Mouse (Mus musculus) liver, embryonic 14.5 days (tissue): ENCODE data around the gene Spata31d1b. TPM values are rescaled to one million over a fixed set of nuclear protein-coding genes. Genes with fewer than 3 reads are reported as not detected.
A peak's percentile ranks its signal among the peaks of the same experiment; 100 is the strongest.
"Not testable (repeated sequence)": the region's sequence is repeated elsewhere in the genome, so short reads cannot be mapped to it uniquely, and the experiment has no call there.

Experiments used
- ATAC-seq: fragments of 200-750 bp; cut with Nextera tagmentation; 2 replicates; pipeline ENCODE4 v1.8.0; 2017; ENCODE audit warnings: moderate number of reproducible peaks, mild to moderate bottlenecking, moderate library complexity; ENCODE audit not compliant: insufficient read depth
- DNase-seq, 3 experiments: peaks; one replicate each; pipeline ENCODE4 v3.0.0-alpha.2; 2012 to 2013; ENCODE audit warnings: low read depth in 3 of 3, low spot score in 3 of 3
- H3K27ac ChIP-seq: fragments of 300-500 bp; sonication (generic); 2 replicates; pipeline ENCODE4 v1.5.1; 2014; ENCODE audit warnings: moderate library complexity, mild to moderate bottlenecking, control low read depth, inconsistent platforms
- H3K27me3 ChIP-seq: fragments of 300-500 bp; sonication (generic); 2 replicates; pipeline ENCODE4 v1.6.1; 2014; ENCODE audit warnings: mild to moderate bottlenecking, low read length, moderate library complexity; ENCODE audit not compliant: control insufficient read depth, insufficient read depth
- H3K36me3 ChIP-seq: fragments of 300-500 bp; sonication (generic); replicated peaks from 2 replicates; pipeline ENCODE4 v1.6.1; 2014; ENCODE audit warnings: low read depth; ENCODE audit not compliant: control insufficient read depth, insufficient read depth
- H3K4me1 ChIP-seq, 2 experiments: fragments of 200-500 bp in 1 of 2; fragments of 300-500 bp in 1 of 2; sonication (generic) in 1 of 2; replicated peaks; 2 replicates each; pipeline ENCODE4 v1.6.1; 2012 to 2014; ENCODE audit warnings: antibody characterized with exemption in 1 of 2, inconsistent platforms in 1 of 2, low read length in 1 of 2; ENCODE audit not compliant: control insufficient read depth in 2 of 2, insufficient read depth in 2 of 2
- H3K4me2 ChIP-seq: fragments of 300-500 bp; sonication (generic); 2 replicates; pipeline ENCODE4 v1.6.1; 2014; ENCODE audit warnings: low read depth, mild to moderate bottlenecking, control low read depth, moderate library complexity
- H3K4me3 ChIP-seq, 2 experiments: fragments of 200-500 bp in 1 of 2; fragments of 300-500 bp in 1 of 2; sonication (generic) in 1 of 2; 2 replicates each; pipeline ENCODE4 v1.5.1; 2012 to 2014; ENCODE audit warnings: low read depth in 2 of 2, low read length in 2 of 2, mild to moderate bottlenecking in 2 of 2, control low read depth in 1 of 2, inconsistent platforms in 1 of 2, moderate library complexity in 1 of 2; ENCODE audit not compliant: insufficient read depth in 1 of 2
- H3K9ac ChIP-seq: fragments of 300-500 bp; sonication (generic); replicated peaks from 2 replicates; pipeline ENCODE4 v1.6.1; 2014; ENCODE audit warnings: mild to moderate bottlenecking, control low read depth, moderate library complexity
- H3K9me3 ChIP-seq: fragments of 300-500 bp; sonication (generic); 2 replicates; pipeline ENCODE4 v1.6.1; 2016; ENCODE audit warnings: low read length, mixed read lengths; ENCODE audit not compliant: control insufficient read depth
- CTCF ChIP-seq: IDR thresholded peaks from 2 replicates; pipeline ENCODE4 v1.5.1; 2016; ENCODE audit warnings: antibody characterized with exemption, low read depth, control low read depth
- EP300 ChIP-seq: IDR thresholded peaks from 2 replicates; pipeline ENCODE4 v1.6.1; 2016; ENCODE audit warnings: antibody characterized with exemption, low read depth
- WGBS: fragments of 180-500 bp; shearing (Covaris S2); extraction: QIAGEN DNeasy Blood & Tissue Kit; methylation state at CpG from one replicate; pipeline ENCODE4 v1.1.7; 2014; ENCODE audit not compliant: insufficient replicate concordance; 5-methylcytosine and 5-hydroxymethylcytosine counted together
- polyA plus RNA-seq, 2 experiments: library from polyadenylated mRNA; depleted of rRNA in 1 of 2; stranded (reverse) in 1 of 2; unstranded in 1 of 2; fragments of >200 nt; fragmentation: Nextera tagmentation in 1 of 2; extraction: Ambion mirVana in 1 of 2; gene quantifications; 2 replicates each; pipeline versions ENCODE4 v1.2.1 to v1.2.3; 2012 to 2014

The Spata31d1b gene
- polyA plus RNA-seq (2012; rRNA removed) (not detected in 2 replicates), polyA plus RNA-seq (2014; fragmentation: Nextera tagmentation; extraction: Ambion mirVana) (not detected in 2 replicates)

DNA sequence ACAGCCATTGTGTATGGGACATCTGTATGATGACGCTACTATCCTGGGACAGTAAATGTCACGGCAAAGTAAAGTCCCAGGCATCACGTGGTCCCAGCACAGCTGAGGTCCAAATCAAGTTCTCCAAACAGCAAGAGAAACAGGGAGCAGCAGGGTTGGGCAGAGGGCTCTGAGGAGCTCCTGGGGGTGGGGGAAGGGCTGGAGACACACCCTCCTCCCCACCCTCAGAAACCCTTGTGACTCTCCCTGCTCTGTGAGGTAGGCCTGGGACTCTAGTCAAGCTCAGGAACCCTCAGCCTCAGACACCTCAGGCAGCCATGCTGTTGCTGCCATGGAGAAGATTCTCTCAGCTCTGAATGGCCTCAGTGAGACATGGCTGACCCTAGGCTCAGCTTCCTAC, at the start of gene Spata31d1b:
TSS of gene Spata31d1b (plus strand) at position 301 of the 400 bp plus-strand sequence.
- H3K9me3 ChIP-seq, H3K27ac ChIP-seq, H3K4me3 ChIP-seq, H3K4me2 ChIP-seq, H3K27me3 ChIP-seq, ATAC-seq, DNase-seq, H3K9ac ChIP-seq, H3K36me3 ChIP-seq: not testable (repeated sequence)
- peaks cover 0 to 13% of the 10 kb centered on the region in 2 experiments; a peak in 1 of 4 replicates for H3K4me1 ChIP-seq
- WGBS = 70% methylated on average over 3 of the region's 3 CpGs

GRCm38 (mm10) chr13:59663939-59664712, 48.0 kb upstream of the Spata31d1b start:
- Histone ChIP-seq H3K9ac (no peak overlapping the region), H3K4me3 (no peak overlapping the region)
- WGBS = 89% methylated on average over 19 of the region's 19 CpGs

DNA sequence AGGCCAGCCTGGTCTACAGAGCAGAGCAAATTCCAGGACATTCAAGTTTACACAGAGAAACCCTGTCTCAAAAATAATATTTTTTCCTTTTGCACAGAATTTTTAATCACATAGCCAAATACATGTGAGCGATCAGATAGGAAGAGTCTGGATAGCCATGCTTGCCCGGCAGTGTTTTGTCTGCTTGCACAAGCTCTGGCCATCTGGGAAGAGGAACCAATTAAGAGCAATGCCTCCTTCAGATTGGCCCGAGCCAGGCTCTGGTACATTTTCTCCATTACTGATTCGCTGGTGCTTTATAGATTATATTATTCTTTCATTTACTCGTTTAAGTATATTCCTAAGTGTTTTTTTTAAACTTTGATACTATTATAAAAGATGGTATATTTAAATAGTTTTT, 44.3 kb upstream of the Spata31d1b start:
- Histone ChIP-seq H3K27ac (peak overlapping the region; percentile 11; the same call in 1 of the 2 replicates), H3K9me3 (no peaks in the 10 kb centered on the region), H3K4me3 (no peak overlapping the region), H3K4me2 (no peak overlapping the region; the same call in 1 of the 2 replicates), H3K9ac (no peak overlapping the region), H3K36me3 (peaks cover 26% of the 10 kb centered on the region), H3K27me3 (no peaks in the 10 kb centered on the region), H3K4me1 (peaks cover 26 to 38% of the 10 kb centered on the region in 2 experiments)
- no peak for TF ChIP-seq EP300
- no peak for TF ChIP-seq CTCF
- DNase-seq = no peak
- 61% methylated on average over 5 of the region's 5 CpGs for WGBS
- ATAC-seq = no peak

More at GRCm38 (mm10) chr13:59663939-59664712, 48.0 kb upstream of the Spata31d1b start:
- H3K4me2 ChIP-seq = no peak overlapping the region
- no peak for DNase-seq
- ATAC-seq = no peak
- H3K27ac ChIP-seq = no peak overlapping the region
- TF ChIP-seq EP300 = no peak
- no peak for TF ChIP-seq CTCF
- H3K4me1 ChIP-seq = peaks cover 14 to 28% of the 10 kb centered on the region in 2 experiments
- peaks cover 50% of the 10 kb centered on the region for H3K36me3 ChIP-seq
- no peaks in the 10 kb centered on the region for H3K9me3 ChIP-seq
- no peaks in the 10 kb centered on the region for H3K27me3 ChIP-seq

GRCm38 (mm10) chr13:59668501-59669093, 43.5 kb upstream of the Spata31d1b start:
- Histone ChIP-seq H3K9me3 (no peaks in the 10 kb centered on the region), H3K27me3 (no peaks in the 10 kb centered on the region), H3K4me3 (peak overlapping the region; percentile 4 to 45), H3K36me3 (peaks cover 20% of the 10 kb centered on the region), H3K9ac (peak overlapping the region; percentile 34), H3K4me2 (peak overlapping the region; percentile 58), H3K27ac (peak overlapping the region; percentile 68), H3K4me1 (peaks cover 32 to 43% of the 10 kb centered on the region in 2 experiments)
- ATAC-seq = peak; percentile 97
- peak; percentile 77 to 80 (median 77) for DNase-seq
- WGBS = 2% methylated on average over 11 of the region's 11 CpGs
- peak; percentile 53 for TF ChIP-seq EP300
- peak; percentile 24 for TF ChIP-seq CTCF

DNA sequence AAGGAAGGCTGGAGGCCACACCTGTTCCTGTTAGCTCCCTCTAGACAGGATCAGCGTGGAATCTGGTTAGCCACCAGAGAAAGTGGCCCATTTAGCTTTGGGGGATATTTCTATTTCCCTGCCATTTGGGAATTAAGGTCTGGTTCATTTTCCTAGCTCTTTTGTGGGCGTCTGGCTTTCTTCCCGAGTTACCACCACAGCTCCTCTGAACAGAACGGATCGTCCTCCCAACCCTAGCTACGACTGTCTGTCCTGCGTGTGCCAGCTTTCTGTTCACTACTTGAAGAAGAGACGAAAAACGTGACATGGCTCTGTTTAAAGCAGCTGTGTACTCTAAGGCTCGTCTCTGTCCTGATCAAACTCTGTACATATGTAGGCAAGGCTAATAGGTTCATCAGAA, 42.1 kb upstream of the Spata31d1b start:
- DNase-seq (no peak), ATAC-seq (no peak)
- WGBS = 82% methylated on average over 10 of the region's 10 CpGs
- H3K36me3 ChIP-seq = peaks cover 7% of the 10 kb centered on the region
- H3K9ac ChIP-seq = no peak overlapping the region
- no peak overlapping the region for H3K27ac ChIP-seq
- no peaks in the 10 kb centered on the region for H3K9me3 ChIP-seq
- TF ChIP-seq EP300 = no peak
- no peak for TF ChIP-seq CTCF
- no peaks in the 10 kb centered on the region for H3K27me3 ChIP-seq
- no peak overlapping the region for H3K4me2 ChIP-seq
- H3K4me1 ChIP-seq = peaks cover 34 to 48% of the 10 kb centered on the region in 2 experiments
- H3K4me3 ChIP-seq = no peak overlapping the region
